Comparison of ENCODE assay signal across 8 mouse cellular contexts in genomic region chr9:99729943-99730646, GRCm38 (mm10). TPM values are rescaled to one million over a fixed set of nuclear protein-coding genes. Genes with fewer than 3 reads are reported as not detected.
DNase-seq lines count a peak whose midpoint lies in the region; ATAC-seq and TF ChIP-seq lines count a peak whose summit lies in the region.

No protein-coding gene starts in this region.

- H3K27ac ChIP-seq in liver, embryonic 12.5 days, result no peak overlapping the region
- H3K27ac ChIP-seq in kidney, embryonic 15.5 days, result no peak overlapping the region
- H3K27ac ChIP-seq in limb, embryonic 14.5 days (replicated peaks; ENCODE audit: low read depth, low read length), result no peak overlapping the region
- no peak overlapping the region for H3K27ac ChIP-seq in neural tube, embryonic 14.5 days (ENCODE audit: low read depth, low read length)

- no peak overlapping the region for H3K4me3 ChIP-seq in liver, embryonic 12.5 days
- no peak overlapping the region for H3K4me3 ChIP-seq in kidney, embryonic 15.5 days (replicated peaks)
- no peak overlapping the region for H3K4me3 ChIP-seq in limb, embryonic 14.5 days (replicated peaks; ENCODE audit: low read length)
- H3K4me3 ChIP-seq in neural tube, embryonic 14.5 days (ENCODE audit: low read depth, low read length), result no peak overlapping the region

- no peak for ATAC-seq in liver, embryonic 12.5 days
- peak; percentile 99 for ATAC-seq in frontal cortex, adult (ENCODE audit: low TSS enrichment)
- ATAC-seq in kidney, embryonic 15.5 days (replicated peaks; ENCODE audit: low FRiP score), result peak; percentile 82
- ATAC-seq in limb, embryonic 14.5 days (ENCODE audit: low FRiP score, low read depth), result peak; percentile 84
- ATAC-seq in neural tube, embryonic 14.5 days (ENCODE audit: low read depth), result peak; percentile 77; the same call in 1 of the 2 replicates

- no peaks in the 10 kb centered on the region for H3K9me3 ChIP-seq in liver, embryonic 12.5 days (replicated peaks)
- H3K9me3 ChIP-seq in kidney, embryonic 15.5 days (replicated peaks), result peaks cover 1% of the 10 kb centered on the region; the same call in 1 of the 2 replicates
- no peaks in the 10 kb centered on the region for H3K9me3 ChIP-seq in limb, embryonic 14.5 days (ENCODE audit: control insufficient read depth, low read length)
- H3K9me3 ChIP-seq in neural tube, embryonic 14.5 days (ENCODE audit: control insufficient read depth, low read length), result no peaks in the 10 kb centered on the region

- peak; percentile 52 for DNase-seq in liver
- peak; percentile 13 for DNase-seq in cerebellum, adult 8-10 months
- peak; percentile 69 for DNase-seq in limb, embryonic 14.5 days (ENCODE audit: low spot score)
- DNase-seq in natural killer cell, adult 2 months (ENCODE audit: low spot score in 2 of 2), result no peak

- 35% methylated on average over 15 of the region's 15 CpGs for WGBS in liver, embryonic 12.5 days (ENCODE audit: insufficient replicate concordance)
- WGBS in kidney, embryonic 15.5 days, result 38% methylated on average over 15 of the region's 15 CpGs
- 34% methylated on average over 15 of the region's 15 CpGs for WGBS in limb, embryonic 14.5 days
- WGBS in neural tube, embryonic 14.5 days, result 38% methylated on average over 15 of the region's 15 CpGs

- no peak overlapping the region for H3K4me2 ChIP-seq in liver, embryonic 12.5 days
- no peak overlapping the region for H3K4me2 ChIP-seq in kidney, embryonic 15.5 days
- H3K4me2 ChIP-seq in limb, embryonic 14.5 days (replicated peaks; ENCODE audit: low read depth, low read length, severe bottlenecking), result no peak overlapping the region
- H3K4me2 ChIP-seq in neural tube, embryonic 14.5 days (ENCODE audit: low read depth, low read length), result no peak overlapping the region

- no peaks in the 10 kb centered on the region for H3K27me3 ChIP-seq in liver, embryonic 12.5 days (replicated peaks)
- no peaks in the 10 kb centered on the region for H3K27me3 ChIP-seq in kidney, embryonic 15.5 days
- H3K27me3 ChIP-seq in limb, embryonic 14.5 days (ENCODE audit: control insufficient read depth, insufficient read depth, low read length), result no peaks in the 10 kb centered on the region
- H3K27me3 ChIP-seq in neural tube, embryonic 14.5 days (ENCODE audit: control insufficient read depth, insufficient read depth, low read length), result no peaks in the 10 kb centered on the region

- no peaks in the 10 kb centered on the region for H3K4me1 ChIP-seq in liver, embryonic 12.5 days
- no peaks in the 10 kb centered on the region for H3K4me1 ChIP-seq in kidney, embryonic 15.5 days
- H3K4me1 ChIP-seq in limb, embryonic 14.5 days (ENCODE audit: control insufficient read depth, insufficient read depth, low read length), result no peaks in the 10 kb centered on the region
- no peaks in the 10 kb centered on the region for H3K4me1 ChIP-seq in neural tube, embryonic 14.5 days (ENCODE audit: control insufficient read depth, insufficient read depth, low read length)

- no peaks in the 10 kb centered on the region for H3K36me3 ChIP-seq in liver, embryonic 12.5 days
- H3K36me3 ChIP-seq in kidney, embryonic 15.5 days, result no peaks in the 10 kb centered on the region
- H3K36me3 ChIP-seq in limb, embryonic 14.5 days (ENCODE audit: control insufficient read depth, insufficient read depth, low read length), result no peaks in the 10 kb centered on the region
- H3K36me3 ChIP-seq in neural tube, embryonic 14.5 days (ENCODE audit: control insufficient read depth, insufficient read depth, low read length), result no peaks in the 10 kb centered on the region

- no peak for TF ChIP-seq POLR2A in limb, embryonic 14.5 days (IDR thresholded peaks at IDR 0.05; ENCODE audit: borderline replicate concordance, extremely low read depth, insufficient read depth, insufficient read length)

- no peak overlapping the region for H3K9ac ChIP-seq in liver, embryonic 12.5 days
- H3K9ac ChIP-seq in kidney, embryonic 15.5 days, result no peak overlapping the region
- no peak overlapping the region for H3K9ac ChIP-seq in limb, embryonic 14.5 days (ENCODE audit: low read depth, low read length, severe bottlenecking)
- H3K9ac ChIP-seq in neural tube, embryonic 14.5 days (replicated peaks; ENCODE audit: low read depth, low read length), result no peak overlapping the region

RNA-seq across cellular contexts. Expression of gene Cldn18, which starts 13.0 kb away (rescaled TPM):
- 0.12 TPM in 1 of 2 replicates, not detected in the other for polyA plus RNA-seq in liver, embryonic 12.5 days (2016; fragmentation: Nextera tagmentation; extraction: Ambion mirVana)
- polyA plus RNA-seq in kidney, embryonic 15.5 days (2015; fragmentation: Nextera tagmentation; extraction: Ambion mirVana), result not detected in 2 replicates
- polyA plus RNA-seq in limb, embryonic 14.5 days (2012; rRNA removed), result not detected in 2 replicates
- not detected in 2 replicates for polyA plus RNA-seq in limb, embryonic 14.5 days (2014; fragmentation: Nextera tagmentation; extraction: Ambion mirVana)
- polyA plus RNA-seq in neural tube, embryonic 14.5 days (2014; fragmentation: Nextera tagmentation; extraction: Ambion mirVana), result not detected in 2 replicates

Comparison
In these comparisons a context has a peak if more than half of its experiments do, and no peak if none do; other contexts are left out.
1. DNase-seq: peak in liver (single experiment), cerebellum, adult 8-10 months (single experiment) and limb, embryonic 14.5 days (single experiment); none in natural killer cell, adult 2 months (0 of 2).